In genomic region chr17:46680760-46681373, GRCm38 (mm10) we compare ENCODE assay signal across 8 mouse cellular contexts. TPM values are rescaled to one million over a fixed set of nuclear protein-coding genes. Genes with fewer than 3 reads are reported as not detected.
A peak's percentile ranks its signal among the peaks of the same experiment; 100 is the strongest.
DNase-seq lines count a peak whose midpoint lies in the region; ATAC-seq lines count a peak whose summit lies in the region.

Gene Klhdc3 (minus strand): TSS chr17:46680914.

- peak within 1 kb of the TSS; percentile 93 for H3K27ac ChIP-seq in hindbrain, embryonic 15.5 days (replicated peaks)

- peak within 1 kb of the TSS; percentile 91 for H3K4me2 ChIP-seq in hindbrain, embryonic 15.5 days

- peak within 1 kb of the TSS; percentile 83 for H3K4me3 ChIP-seq in hindbrain, embryonic 15.5 days

- H3K4me1 ChIP-seq in hindbrain, embryonic 15.5 days (replicated peaks): peaks cover 31% of the 10 kb centered on the region

- peaks cover 46% of the 10 kb centered on the region for H3K36me3 ChIP-seq in hindbrain, embryonic 15.5 days

- peak; percentile 98 for ATAC-seq in hindbrain, embryonic 15.5 days (ENCODE audit: low FRiP score, low read depth)

- DNase-seq in T-cell, adult 2 months (ENCODE audit: low spot score): peak; percentile 97
- peak; percentile 95 to 98 for DNase-seq in cerebellum, postnatal 36 days
- DNase-seq in frontal cortex, postnatal 36 days (ENCODE audit: low spot score in 2 of 2): peak; percentile 93 to 95
- DNase-seq in left cerebral cortex, adult 11 months (ENCODE audit: low spot score): peak; percentile 94
- DNase-seq in lung, postnatal 4 days: peak; percentile 98 to 99
- DNase-seq in retina, postnatal 7 days (ENCODE audit: low read depth, low spot score): peak; percentile 97
- DNase-seq in urinary bladder, adult 2 months (ENCODE audit: low spot score): peak; percentile 81

- WGBS in hindbrain, embryonic 15.5 days: under 1% methylated on average over 49 of the region's 49 CpGs

- H3K9me3 ChIP-seq in hindbrain, embryonic 15.5 days: no peaks in the 10 kb centered on the region

- H3K27me3 ChIP-seq in hindbrain, embryonic 15.5 days: no peaks in the 10 kb centered on the region

- H3K9ac ChIP-seq in hindbrain, embryonic 15.5 days: peak within 1 kb of the TSS; percentile 79

RNA-seq across cellular contexts. Expression of gene Klhdc3, which starts in this region (rescaled TPM):
- 168 and 179 TPM in 2 replicates for polyA plus RNA-seq in hindbrain, embryonic 15.5 days (2015; fragmentation: Nextera tagmentation; extraction: Ambion mirVana)
- 56.6 and 59.4 TPM in 2 replicates for polyA plus RNA-seq in urinary bladder, adult 2 months (2012; rRNA removed)

Comparison
In these comparisons a context has a peak if more than half of its experiments do, and no peak if none do; other contexts are left out.
1. Peak in every context shown above with its lines: DNase-seq, ATAC-seq, H3K4me3 ChIP-seq and H3K27ac ChIP-seq.